Mouse (Mus musculus) adrenal gland, adult 2 months (tissue): ENCODE measurements around the gene Gata3. TPM values are rescaled to one million over a fixed set of nuclear protein-coding genes. Genes with fewer than 3 reads are reported as not detected.

Experiments
- DNase-seq: peaks from one replicate; pipeline ENCODE4 v3.0.0; 2021
- polyA plus RNA-seq: library from polyadenylated mRNA; depleted of rRNA; stranded (reverse); fragments of >200 nt; gene quantifications from 2 replicates; pipeline ENCODE4 v1.2.3, GENCODE M21; 2012
- total RNA-seq, 2 experiments: library from RNA; stranded (reverse); gene quantifications; 2 replicates each; pipeline ENCODE4 v1.2.3; 2021

Gene Gata3
- total and polyA plus RNA-seq, 3 experiments, result 12.7 to 26.1 (median 15.9) TPM

GRCm38 (mm10) chr2:9886031-9886430 is 3.8 kb downstream of the Gata3 start:
- DNase-seq, result no peak

GRCm38 (mm10) chr2:9885217-9885770 is 4.5 kb downstream of the Gata3 start:
- DNase-seq, result no peak

- no peak for DNase-seq
Observed at GRCm38 (mm10) chr2:9884533-9885216, 5.2 kb downstream of the Gata3 start.

- DNase-seq, result no peak
Observed at GRCm38 (mm10) chr2:9883803-9884532, 5.9 kb downstream of the Gata3 start.

- DNase-seq, result peak; percentile 30
Observed at GRCm38 (mm10) chr2:9882926-9883802, 6.7 kb downstream of the Gata3 start.

GRCm38 (mm10) chr2:9882371-9882925 is 7.4 kb downstream of the Gata3 start:
- peak; percentile 41 for DNase-seq

- DNase-seq, result no peak
Observed at GRCm38 (mm10) chr2:9881611-9882023, 8.2 kb downstream of the Gata3 start.

GRCm38 (mm10) chr2:9881051-9881591 is 8.7 kb downstream of the Gata3 start, which contains the start of gene 4930412O13Rik:
4930412O13Rik (plus strand) TSS chr2:9881252.
- no peak for DNase-seq

GRCm38 (mm10) chr2:9880271-9880670 is 9.6 kb downstream of the Gata3 start:
- no peak for DNase-seq

GRCm38 (mm10) chr2:9879493-9879892 is 10.3 kb downstream of the Gata3 start:
- DNase-seq, result peak; percentile 95

- no peak for DNase-seq
Observed at GRCm38 (mm10) chr2:9879092-9879491, 10.7 kb downstream of the Gata3 start.

- peak; percentile 61 for DNase-seq
Observed at GRCm38 (mm10) chr2:9878564-9879081, 11.2 kb downstream of the Gata3 start.

- DNase-seq, result peak; percentile 34
Observed at GRCm38 (mm10) chr2:9877966-9878563, 11.8 kb downstream of the Gata3 start.

GRCm38 (mm10) chr2:9877326-9877690 is 12.5 kb downstream of the Gata3 start:
- DNase-seq, result peak; percentile 34

GRCm38 (mm10) chr2:9876621-9877325 is 13.1 kb downstream of the Gata3 start:
- DNase-seq, result no peak

GRCm38 (mm10) chr2:9875676-9876357 is 14.0 kb downstream of the Gata3 start:
- DNase-seq, result no peak

GRCm38 (mm10) chr2:9875220-9875619 is 14.6 kb downstream of the Gata3 start:
- no peak for DNase-seq

- DNase-seq, result no peak
Observed at GRCm38 (mm10) chr2:9874467-9875219, 15.2 kb downstream of the Gata3 start.

GRCm38 (mm10) chr2:9873757-9874156 is 16.1 kb downstream of the Gata3 start:
- no peak for DNase-seq
